Mouse (Mus musculus) C2C12 (cell line): ENCODE data around the gene Pigw.
A peak's percentile ranks its signal among the peaks of the same experiment; 100 is the strongest.

Experiments
- CTCF ChIP-seq: IDR thresholded peaks from one replicate; pipeline ENCODE4 v1.5.1; 2011; ENCODE audit not compliant: control insufficient read depth, insufficient read depth, insufficient read length
- FOSL1 ChIP-seq: IDR thresholded peaks from one replicate; pipeline ENCODE4 v1.8.0; 2011; ENCODE audit warnings: mild to moderate bottlenecking, low read length; ENCODE audit not compliant: poor library complexity, insufficient read depth, severe bottlenecking
- MAX ChIP-seq: IDR thresholded peaks from one replicate; pipeline ENCODE4 v1.6.1; 2011; ENCODE audit warnings: mild to moderate bottlenecking, control low read depth
- MYOG ChIP-seq: IDR thresholded peaks from one replicate; pipeline ENCODE4 v1.6.1; 2011; ENCODE audit not compliant: control insufficient read depth, insufficient read length; ENCODE audit errors: extremely low read depth

GRCm38 (mm10) chr11:84870337-84871043 lies 9.6 kb downstream of the Pigw start, which contains the start of gene Ggnbp2:
- TF ChIP-seq CTCF (no peak), MAX (peak; percentile 36), FOSL1 (no peak), MYOG (no peak)
